Mouse (Mus musculus) limb, embryonic 15.5 days (tissue): ENCODE results near the gene Slc6a18. TPM values are rescaled to one million over a fixed set of nuclear protein-coding genes. Genes with fewer than 3 reads are reported as not detected.
"Not testable (repeated sequence)": the region's sequence is repeated elsewhere in the genome, so short reads cannot be mapped to it uniquely, and the experiment has no call there.

Experiments used
- ATAC-seq: fragments of 200-750 bp; cut with Nextera tagmentation; 2 replicates; pipeline ENCODE4 v1.8.0; 2017; ENCODE audit warnings: low read depth, moderate TSS enrichment; ENCODE audit not compliant: insufficient number of reproducible peaks, low FRiP score, low TSS enrichment
- H3K27ac ChIP-seq: fragments of 300-500 bp; sonication (generic); 2 replicates; pipeline ENCODE4 v1.5.1; 2015; ENCODE audit warnings: moderate library complexity, mild to moderate bottlenecking, inconsistent platforms
- H3K27me3 ChIP-seq: fragments of 300-500 bp; sonication (generic); 2 replicates; pipeline ENCODE4 v1.6.1; 2015; ENCODE audit warnings: inconsistent platforms
- H3K36me3 ChIP-seq: fragments of 300-500 bp; sonication (generic); 2 replicates; pipeline ENCODE4 v1.6.1; 2015; ENCODE audit warnings: inconsistent platforms
- H3K4me1 ChIP-seq: fragments of 300-500 bp; sonication (generic); 2 replicates; pipeline ENCODE4 v1.6.1; 2015; ENCODE audit warnings: inconsistent platforms
- H3K4me2 ChIP-seq: fragments of 300-500 bp; sonication (generic); 2 replicates; pipeline ENCODE4 v1.6.1; 2015; ENCODE audit warnings: mild to moderate bottlenecking, inconsistent platforms
- H3K4me3 ChIP-seq: fragments of 300-500 bp; sonication (generic); 2 replicates; pipeline ENCODE4 v1.5.1; 2015; ENCODE audit warnings: mild to moderate bottlenecking, inconsistent platforms
- H3K9ac ChIP-seq: fragments of 300-500 bp; sonication (generic); 2 replicates; pipeline ENCODE4 v1.6.1; 2015; ENCODE audit warnings: inconsistent platforms
- H3K9me3 ChIP-seq: fragments of 300-500 bp; sonication (generic); 2 replicates; pipeline ENCODE4 v1.6.1; 2016; ENCODE audit warnings: inconsistent platforms
- WGBS: fragments of 180-500 bp; shearing (Covaris S2); methylation state at CpG from one replicate; pipeline ENCODE4 v1.1.7; 2015; 5-methylcytosine and 5-hydroxymethylcytosine counted together
- polyA plus RNA-seq: library from polyadenylated mRNA; unstranded; fragments of >200 nt; fragmentation: Nextera tagmentation; extraction: Ambion mirVana; gene quantifications from 2 replicates; pipeline ENCODE4 v1.2.1, GENCODE M21; 2015

Slc6a18 gene
- polyA plus RNA-seq, 1 experiment from 2014 or later: 0.08 TPM

DNA sequence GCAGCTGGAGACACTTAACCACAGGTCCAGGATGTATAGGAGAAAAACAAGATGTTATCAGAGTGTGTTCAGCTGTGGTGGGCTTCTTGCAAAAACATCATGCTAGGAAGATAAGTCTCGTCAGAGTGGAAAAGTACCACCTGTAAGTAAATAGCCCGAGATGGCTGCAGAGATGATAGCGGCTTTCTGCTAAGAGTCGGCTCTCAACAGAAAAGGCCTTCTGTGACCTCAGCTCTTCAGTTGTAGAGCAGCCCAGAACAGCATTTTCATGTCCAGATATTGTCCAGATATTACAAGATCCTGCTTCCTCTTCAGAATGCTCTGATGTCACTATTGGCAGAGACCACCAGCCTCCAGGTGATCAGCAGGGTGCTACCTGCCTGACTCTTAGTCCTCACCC lies 25.7 kb upstream of the Slc6a18 start:
- H3K9ac ChIP-seq, H3K36me3 ChIP-seq, H3K4me1 ChIP-seq, H3K4me2 ChIP-seq, H3K27ac ChIP-seq, H3K9me3 ChIP-seq, ATAC-seq, H3K4me3 ChIP-seq, H3K27me3 ChIP-seq: not testable (repeated sequence)
- 82% methylated on average over 4 of the region's 4 CpGs for WGBS

- H3K4me1 ChIP-seq: no peaks in the 10 kb centered on the region
- WGBS: 82% methylated on average over 4 of the region's 4 CpGs
- no peaks in the 10 kb centered on the region for H3K9me3 ChIP-seq
- ATAC-seq: no peak; the same call in 1 of the 2 replicates
- H3K4me2 ChIP-seq: no peak overlapping the region
- H3K27me3 ChIP-seq: no peaks in the 10 kb centered on the region
- no peak overlapping the region for H3K9ac ChIP-seq
- H3K4me3 ChIP-seq: no peak overlapping the region
- H3K36me3 ChIP-seq: no peaks in the 10 kb centered on the region
- H3K27ac ChIP-seq: no peak overlapping the region
These were observed 25.0 kb upstream of the Slc6a18 start for GRCm38 (mm10) chr13:73702776-73703175.

- no peaks in the 10 kb centered on the region for H3K9me3 ChIP-seq
- no peak overlapping the region for H3K9ac ChIP-seq
- H3K27me3 ChIP-seq: no peaks in the 10 kb centered on the region
- H3K27ac ChIP-seq: no peak overlapping the region
- 75% methylated on average over 9 of the region's 9 CpGs for WGBS
- H3K36me3 ChIP-seq: no peaks in the 10 kb centered on the region
- H3K4me3 ChIP-seq: no peak overlapping the region
- ATAC-seq: no peak
- H3K4me1 ChIP-seq: no peaks in the 10 kb centered on the region
- no peak overlapping the region for H3K4me2 ChIP-seq
These were observed 23.5 kb upstream of the Slc6a18 start for GRCm38 (mm10) chr13:73701161-73701883.

- no peaks in the 10 kb centered on the region for H3K4me1 ChIP-seq
- H3K9ac ChIP-seq: no peak overlapping the region
- H3K36me3 ChIP-seq: no peaks in the 10 kb centered on the region
- H3K4me3 ChIP-seq: no peak overlapping the region
- no peak overlapping the region for H3K27ac ChIP-seq
- 90% methylated on average over 12 of the region's 12 CpGs for WGBS
- H3K4me2 ChIP-seq: no peak overlapping the region
- no peaks in the 10 kb centered on the region for H3K27me3 ChIP-seq
- ATAC-seq: no peak
- H3K9me3 ChIP-seq: no peaks in the 10 kb centered on the region
These were observed 22.7 kb upstream of the Slc6a18 start for GRCm38 (mm10) chr13:73700554-73700953.

DNA sequence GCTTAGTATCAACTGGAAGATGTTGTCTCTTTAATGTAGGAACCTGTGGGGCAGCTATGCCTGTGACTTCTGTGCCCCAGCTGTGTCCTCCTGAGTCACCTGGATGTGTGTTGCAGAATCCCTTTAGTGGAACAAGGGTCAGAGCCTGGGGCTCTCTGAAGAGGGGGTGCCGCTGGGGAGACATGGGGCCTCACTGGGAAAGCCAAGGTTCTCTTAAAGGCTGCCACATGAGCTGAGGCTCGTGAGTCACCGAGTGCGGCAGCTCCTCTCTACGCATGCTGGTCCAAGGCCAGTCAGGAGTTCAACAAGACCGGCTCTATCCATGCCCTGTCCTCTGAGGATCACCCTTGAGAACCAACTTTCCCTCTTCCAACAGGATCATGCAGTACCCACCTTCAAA lies 21.9 kb upstream of the Slc6a18 start:
- H3K4me2 ChIP-seq: no peak overlapping the region
- H3K9me3 ChIP-seq: no peaks in the 10 kb centered on the region
- no peak overlapping the region for H3K4me3 ChIP-seq
- no peak overlapping the region for H3K27ac ChIP-seq
- no peaks in the 10 kb centered on the region for H3K27me3 ChIP-seq
- ATAC-seq: no peak
- H3K4me1 ChIP-seq: no peaks in the 10 kb centered on the region
- H3K36me3 ChIP-seq: no peaks in the 10 kb centered on the region
- 91% methylated on average over 6 of the region's 6 CpGs for WGBS
- H3K9ac ChIP-seq: no peak overlapping the region

- Histone ChIP-seq H3K9ac (no peak overlapping the region), H3K27ac (no peak overlapping the region), H3K4me3 (no peak overlapping the region), H3K36me3 (no peaks in the 10 kb centered on the region), H3K27me3 (no peaks in the 10 kb centered on the region), H3K9me3 (no peaks in the 10 kb centered on the region), H3K4me2 (no peak overlapping the region), H3K4me1 (no peaks in the 10 kb centered on the region)
- ATAC-seq: no peak
- 82% methylated on average over 3 of the region's 3 CpGs for WGBS
These were observed 18.7 kb upstream of the Slc6a18 start for GRCm38 (mm10) chr13:73696529-73696928.

DNA sequence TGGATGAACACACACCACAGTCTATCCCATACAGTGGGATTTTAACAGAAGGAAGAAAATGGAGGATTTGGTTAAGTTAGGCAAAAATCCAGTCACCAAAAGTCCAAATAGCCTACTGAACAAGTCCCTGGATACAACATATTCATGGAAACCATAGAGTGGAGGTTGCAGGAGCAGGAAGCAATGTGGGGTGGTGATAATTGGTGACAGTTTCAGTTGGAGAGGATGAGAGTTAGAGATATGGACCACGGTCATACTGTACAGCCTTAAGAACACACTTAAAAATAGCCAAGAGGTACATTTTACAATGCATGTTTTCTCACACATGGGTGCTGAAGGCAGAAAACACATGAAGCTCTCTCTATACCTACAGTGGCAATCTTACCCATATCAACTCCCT lies 17.1 kb upstream of the Slc6a18 start:
- no peaks in the 10 kb centered on the region for H3K27me3 ChIP-seq
- H3K4me1 ChIP-seq: no peaks in the 10 kb centered on the region
- 88% methylated on average over 1 of the region's 1 CpGs for WGBS
- H3K4me2 ChIP-seq: no peak overlapping the region
- no peak overlapping the region for H3K4me3 ChIP-seq
- no peak overlapping the region for H3K9ac ChIP-seq
- ATAC-seq: no peak
- H3K9me3 ChIP-seq: no peaks in the 10 kb centered on the region
- H3K36me3 ChIP-seq: no peaks in the 10 kb centered on the region
- H3K27ac ChIP-seq: no peak overlapping the region

GRCm38 (mm10) chr13:73693333-73693732 lies 15.5 kb upstream of the Slc6a18 start:
- H3K9me3 ChIP-seq: no peaks in the 10 kb centered on the region
- 73% methylated on average over 2 of the region's 2 CpGs for WGBS
- H3K4me2 ChIP-seq: no peak overlapping the region
- no peaks in the 10 kb centered on the region for H3K36me3 ChIP-seq
- H3K27me3 ChIP-seq: no peaks in the 10 kb centered on the region
- no peaks in the 10 kb centered on the region for H3K4me1 ChIP-seq
- no peak overlapping the region for H3K27ac ChIP-seq
- ATAC-seq: no peak
- H3K4me3 ChIP-seq: no peak overlapping the region
- H3K9ac ChIP-seq: no peak overlapping the region

DNA sequence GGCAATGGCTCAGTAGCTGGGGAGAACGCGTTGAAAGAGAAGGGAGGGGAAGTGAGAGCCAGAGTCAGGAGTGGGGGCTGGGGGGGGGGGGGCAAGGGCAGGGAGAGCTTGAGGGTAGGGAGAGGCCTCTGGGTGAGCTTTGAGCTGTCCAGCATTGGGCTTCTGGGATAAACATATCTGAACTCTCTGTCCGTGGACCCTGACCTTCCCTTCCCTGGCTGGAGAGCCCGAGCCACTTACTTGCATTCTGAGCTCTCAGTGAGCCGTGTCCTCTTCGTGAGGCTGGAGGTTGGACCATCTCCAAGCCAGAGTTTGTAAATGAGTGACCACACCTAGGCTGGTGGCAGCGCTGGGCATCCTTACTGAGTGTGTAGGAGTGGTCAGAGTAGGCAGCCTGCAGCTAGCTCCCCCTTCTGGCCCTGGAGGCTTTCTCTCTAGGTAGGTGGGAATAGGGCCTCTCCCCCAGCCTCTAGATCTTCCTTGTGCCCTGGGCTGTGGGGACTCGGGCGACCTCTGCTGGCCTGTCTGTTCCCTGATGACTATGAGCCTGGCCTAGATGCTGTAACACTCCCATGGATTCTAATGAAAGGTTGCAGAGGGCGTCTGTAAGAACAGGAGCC lies 14.5 kb upstream of the Slc6a18 start:
- no peaks in the 10 kb centered on the region for H3K9me3 ChIP-seq
- H3K27ac ChIP-seq: no peak overlapping the region
- ATAC-seq: no peak; the same call in 1 of the 2 replicates
- no peak overlapping the region for H3K9ac ChIP-seq
- no peaks in the 10 kb centered on the region for H3K36me3 ChIP-seq
- H3K27me3 ChIP-seq: no peaks in the 10 kb centered on the region
- WGBS: 30% methylated on average over 10 of the region's 10 CpGs
- no peaks in the 10 kb centered on the region for H3K4me1 ChIP-seq
- H3K4me2 ChIP-seq: no peak overlapping the region
- H3K4me3 ChIP-seq: no peak overlapping the region

DNA sequence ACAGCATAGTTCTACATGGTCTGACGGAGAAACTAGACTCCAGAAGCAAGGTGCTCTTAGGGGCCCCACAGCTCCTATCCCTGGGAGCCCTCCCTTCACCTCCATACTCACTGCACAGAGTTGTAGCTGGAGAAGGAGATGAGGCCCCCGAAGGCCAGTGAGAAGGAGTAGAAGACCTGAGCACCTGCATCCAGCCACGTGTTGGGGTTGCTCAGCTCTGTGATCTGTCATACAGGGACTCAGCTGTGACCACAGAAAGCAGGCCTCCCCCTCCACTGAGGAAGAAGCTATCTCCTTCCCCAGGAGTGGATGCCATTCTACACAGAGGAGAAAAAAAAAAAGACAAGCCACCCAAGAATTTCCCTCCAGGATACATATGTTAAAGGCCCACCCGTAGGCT lies 11.1 kb upstream of the Slc6a18 start:
- H3K9me3 ChIP-seq: no peaks in the 10 kb centered on the region
- H3K4me2 ChIP-seq: no peak overlapping the region
- no peak overlapping the region for H3K27ac ChIP-seq
- no peaks in the 10 kb centered on the region for H3K36me3 ChIP-seq
- WGBS: 74% methylated on average over 4 of the region's 4 CpGs
- H3K27me3 ChIP-seq: no peaks in the 10 kb centered on the region
- no peaks in the 10 kb centered on the region for H3K4me1 ChIP-seq
- no peak overlapping the region for H3K4me3 ChIP-seq
- no peak overlapping the region for H3K9ac ChIP-seq
- ATAC-seq: no peak

GRCm38 (mm10) chr13:73687601-73688000 lies 9.8 kb upstream of the Slc6a18 start:
- Histone ChIP-seq H3K9me3 (no peaks in the 10 kb centered on the region), H3K27me3 (no peaks in the 10 kb centered on the region), H3K36me3 (no peaks in the 10 kb centered on the region), H3K4me1 (no peaks in the 10 kb centered on the region), H3K9ac (no peak overlapping the region), H3K27ac (no peak overlapping the region), H3K4me2 (no peak overlapping the region), H3K4me3 (no peak overlapping the region)
- 49% methylated on average over 3 of the region's 3 CpGs for WGBS
- no peak for ATAC-seq

GRCm38 (mm10) chr13:73685502-73685901 lies 7.7 kb upstream of the Slc6a18 start:
- no peaks in the 10 kb centered on the region for H3K9me3 ChIP-seq
- no peaks in the 10 kb centered on the region for H3K27me3 ChIP-seq
- H3K27ac ChIP-seq: no peak overlapping the region
- H3K9ac ChIP-seq: no peak overlapping the region
- ATAC-seq: no peak
- H3K4me1 ChIP-seq: no peaks in the 10 kb centered on the region
- H3K4me2 ChIP-seq: no peak overlapping the region
- no peaks in the 10 kb centered on the region for H3K36me3 ChIP-seq
- H3K4me3 ChIP-seq: no peak overlapping the region
- WGBS: 80% methylated on average over 6 of the region's 6 CpGs
